Mouse (Mus musculus) liver, embryonic 14.5 days (tissue): ENCODE measurements at regions not wholly inside any gene's neighbourhood (a gene's known extent, or its start where the extent isn't known, plus 50 kb on each side); places are given as distances from the start of the nearest gene placed in this dataset.

Experiments
- CTCF ChIP-seq: IDR thresholded peaks from 2 replicates; pipeline ENCODE4 v1.5.1; 2016; ENCODE audit warnings: antibody characterized with exemption, low read depth, control low read depth
- EP300 ChIP-seq: IDR thresholded peaks from 2 replicates; pipeline ENCODE4 v1.6.1; 2016; ENCODE audit warnings: antibody characterized with exemption, low read depth

GRCm38 (mm10) chr6:33117877-33118276 lies 57.8 kb upstream of the Chchd3 start:
- TF ChIP-seq CTCF: no peak
- TF ChIP-seq EP300: no peak
